Mouse (Mus musculus) neural tube, embryonic 11.5 days (tissue): ENCODE data around the gene Gpr152. TPM values are rescaled to one million over a fixed set of nuclear protein-coding genes. Genes with fewer than 3 reads are reported as not detected.

Experiments used
- ATAC-seq: fragments of 200-750 bp; cut with Nextera tagmentation; 2 replicates; pipeline ENCODE4 v1.8.0; 2017; ENCODE audit warnings: moderate number of reproducible peaks, mild to moderate bottlenecking, moderate TSS enrichment, moderate library complexity; ENCODE audit not compliant: insufficient read depth, low FRiP score, low TSS enrichment
- DNase-seq: peaks from one replicate; pipeline ENCODE4 v3.0.0-alpha.2; 2015; ENCODE audit warnings: low spot score
- H3K27ac ChIP-seq: fragments of 300-500 bp; sonication (generic); 2 replicates; pipeline ENCODE4 v1.5.1; 2014; ENCODE audit warnings: low read depth, mild to moderate bottlenecking, low read length
- H3K27me3 ChIP-seq: fragments of 300-500 bp; sonication (generic); 2 replicates; pipeline ENCODE4 v1.6.1; 2014; ENCODE audit warnings: mild to moderate bottlenecking, low read length, mixed read lengths; ENCODE audit not compliant: control insufficient read depth, insufficient read depth
- H3K36me3 ChIP-seq: fragments of 300-500 bp; sonication (generic); 2 replicates; pipeline ENCODE4 v1.6.1; 2014; ENCODE audit warnings: mild to moderate bottlenecking, low read length, moderate library complexity, mixed read lengths; ENCODE audit not compliant: control insufficient read depth, insufficient read depth
- H3K4me1 ChIP-seq: fragments of 300-500 bp; sonication (generic); 2 replicates; pipeline ENCODE4 v1.6.1; 2014; ENCODE audit warnings: low read length, mixed read lengths; ENCODE audit not compliant: control insufficient read depth, insufficient read depth
- H3K4me2 ChIP-seq: fragments of 300-500 bp; sonication (generic); 2 replicates; pipeline ENCODE4 v1.6.1; 2014; ENCODE audit warnings: low read depth, mild to moderate bottlenecking, moderate library complexity
- H3K4me3 ChIP-seq: fragments of 300-500 bp; sonication (generic); 2 replicates; pipeline ENCODE4 v1.5.1; 2014; ENCODE audit warnings: low read depth, low read length
- H3K9ac ChIP-seq: fragments of 300-500 bp; sonication (generic); 2 replicates; pipeline ENCODE4 v1.6.1; 2014; ENCODE audit warnings: mild to moderate bottlenecking, low read length
- H3K9me3 ChIP-seq: fragments of 300-500 bp; sonication (generic); 2 replicates; pipeline ENCODE4 v1.6.1; 2016; ENCODE audit warnings: low read length; ENCODE audit not compliant: control insufficient read depth
- WGBS: fragments of 180-500 bp; shearing (Covaris S2); extraction: QIAGEN DNeasy Blood & Tissue Kit; methylation state at CpG from one replicate; pipeline ENCODE4 v1.1.7; 2014; 5-methylcytosine and 5-hydroxymethylcytosine counted together
- polyA plus RNA-seq: library from polyadenylated mRNA; unstranded; fragments of >200 nt; fragmentation: Nextera tagmentation; extraction: Ambion mirVana; gene quantifications from 2 replicates; pipeline ENCODE4 v1.2.1, GENCODE M21; 2014

Gene Gpr152
- polyA plus RNA-seq, 1 experiment from 2014 or later = not detected

- Histone ChIP-seq H3K4me2 (no peak overlapping the region), H3K9me3 (no peaks in the 10 kb centered on the region), H3K4me1 (peaks cover 13% of the 10 kb centered on the region), H3K9ac (no peak overlapping the region), H3K36me3 (no peaks in the 10 kb centered on the region), H3K27me3 (no peaks in the 10 kb centered on the region), H3K4me3 (no peak overlapping the region), H3K27ac (no peak overlapping the region)
- no peak for ATAC-seq
- no peak for DNase-seq
- WGBS = 76% methylated on average over 9 of the region's 9 CpGs
Observed at GRCm38 (mm10) chr19:4166678-4167476, 27.3 kb downstream of the Gpr152 start.

- Histone ChIP-seq H3K36me3 (no peaks in the 10 kb centered on the region), H3K27ac (peak overlapping the region; percentile 76), H3K9me3 (no peaks in the 10 kb centered on the region), H3K4me3 (peak overlapping the region; percentile 32), H3K4me2 (peak overlapping the region; percentile 60), H3K4me1 (peaks cover 5% of the 10 kb centered on the region; the same call in 1 of the 2 replicates), H3K9ac (peak overlapping the region; percentile 63), H3K27me3 (no peaks in the 10 kb centered on the region)
- WGBS = 0% methylated on average over 43 of the region's 43 CpGs
- ATAC-seq (peak; percentile 92), DNase-seq (peak; percentile 100)
Observed at GRCm38 (mm10) chr19:4169378-4169784, 29.8 kb downstream of the Gpr152 start.

- WGBS = 13% methylated on average over 26 of the region's 27 CpGs
- ATAC-seq (peak; percentile 61), DNase-seq (no peak)
- Histone ChIP-seq H3K4me3 (peak overlapping the region; percentile 32), H3K9ac (peak overlapping the region; percentile 63), H3K4me1 (peaks cover 5% of the 10 kb centered on the region; the same call in 1 of the 2 replicates), H3K4me2 (peak overlapping the region; percentile 60), H3K27me3 (no peaks in the 10 kb centered on the region), H3K9me3 (no peaks in the 10 kb centered on the region), H3K27ac (peak overlapping the region; percentile 76), H3K36me3 (no peaks in the 10 kb centered on the region)
Observed at GRCm38 (mm10) chr19:4169810-4170209, 30.2 kb downstream of the Gpr152 start.

- Histone ChIP-seq H3K9ac (no peak overlapping the region), H3K4me3 (no peak overlapping the region), H3K4me1 (peaks cover 10% of the 10 kb centered on the region; the same call in 1 of the 2 replicates), H3K27me3 (no peaks in the 10 kb centered on the region), H3K36me3 (no peaks in the 10 kb centered on the region), H3K27ac (no peak overlapping the region), H3K9me3 (no peaks in the 10 kb centered on the region), H3K4me2 (no peak overlapping the region)
- ATAC-seq (no peak), DNase-seq (no peak)
- 90% methylated on average over 10 of the region's 10 CpGs for WGBS
Observed at GRCm38 (mm10) chr19:4170723-4171392, 31.3 kb downstream of the Gpr152 start.

- H3K27ac ChIP-seq = no peak overlapping the region
- no peak overlapping the region for H3K4me3 ChIP-seq
- 74% methylated on average over 13 of the region's 13 CpGs for WGBS
Observed at GRCm38 (mm10) chr19:4171393-4172290, 32.1 kb downstream of the Gpr152 start.

GRCm38 (mm10) chr19:4172925-4173324 is 33.3 kb downstream of the Gpr152 start:
- ATAC-seq = no peak
- Histone ChIP-seq H3K27me3 (no peaks in the 10 kb centered on the region), H3K4me1 (peaks cover 10% of the 10 kb centered on the region; the same call in 1 of the 2 replicates), H3K4me2 (no peak overlapping the region), H3K27ac (no peak overlapping the region), H3K4me3 (no peak overlapping the region), H3K36me3 (no peaks in the 10 kb centered on the region), H3K9me3 (no peaks in the 10 kb centered on the region), H3K9ac (peak overlapping the region; percentile 22; the same call in 1 of the 2 replicates)
- no peak for DNase-seq
- 51% methylated on average over 11 of the region's 11 CpGs for WGBS

More at GRCm38 (mm10) chr19:4171393-4172290, 32.1 kb downstream of the Gpr152 start:
- ATAC-seq (no peak), DNase-seq (no peak)
- no peaks in the 10 kb centered on the region for H3K27me3 ChIP-seq
- H3K4me1 ChIP-seq = peaks cover 10% of the 10 kb centered on the region; the same call in 1 of the 2 replicates
- no peaks in the 10 kb centered on the region for H3K9me3 ChIP-seq
- H3K9ac ChIP-seq = no peak overlapping the region
- no peaks in the 10 kb centered on the region for H3K36me3 ChIP-seq
- H3K4me2 ChIP-seq = no peak overlapping the region

GRCm38 (mm10) chr19:4175368-4175947 is 35.9 kb downstream of the Gpr152 start, which contains the start of gene Carns1:
Carns1 (minus strand) TSS chr19:4175479.
- H3K27ac ChIP-seq = no peak within 1 kb of the TSS
- H3K9ac ChIP-seq = peak within 1 kb of the TSS; percentile 12
- 3% methylated on average over 11 of the region's 11 CpGs for WGBS
- peak; percentile 44 for DNase-seq
- peak within 1 kb of the TSS; percentile 22 for H3K4me2 ChIP-seq
- 0 out of 2 replicates have a peak within 1 kb of the TSS, but pooled peaks have one; percentile 2 for H3K4me3 ChIP-seq
- H3K36me3 ChIP-seq = no peaks in the 10 kb centered on the region
- H3K4me1 ChIP-seq = peaks cover 5% of the 10 kb centered on the region; the same call in 1 of the 2 replicates
- no peaks in the 10 kb centered on the region for H3K27me3 ChIP-seq
- ATAC-seq = no peak
- H3K9me3 ChIP-seq = no peaks in the 10 kb centered on the region

- 86% methylated on average over 7 of the region's 7 CpGs for WGBS
- H3K36me3 ChIP-seq = no peaks in the 10 kb centered on the region
- H3K27me3 ChIP-seq = no peaks in the 10 kb centered on the region
- no peak for DNase-seq
- no peak overlapping the region for H3K27ac ChIP-seq
- H3K4me1 ChIP-seq = peaks cover 7% of the 10 kb centered on the region
- ATAC-seq = no peak
- H3K4me3 ChIP-seq = no peak overlapping the region
- no peak overlapping the region for H3K9ac ChIP-seq
- no peak overlapping the region for H3K4me2 ChIP-seq
- H3K9me3 ChIP-seq = no peaks in the 10 kb centered on the region
Observed at GRCm38 (mm10) chr19:4180411-4180810, 40.8 kb downstream of the Gpr152 start.
